Mouse (Mus musculus) liver, embryonic 16.5 days (tissue): ENCODE measurements at regions not wholly inside any gene's neighbourhood (a gene's known extent, or its start where the extent isn't known, plus 50 kb on each side); places are given as distances from the start of the nearest gene placed in this dataset.
"Not testable (repeated sequence)": the region's sequence is repeated elsewhere in the genome, so short reads cannot be mapped to it uniquely, and the experiment has no call there.

ENCODE experiments used
- ATAC-seq: fragments of 200-750 bp; cut with Nextera tagmentation; 2 replicates; pipeline ENCODE4 v1.8.0; 2017; ENCODE audit warnings: low read depth, mild to moderate bottlenecking, moderate number of reproducible peaks, moderate library complexity
- H3K27ac ChIP-seq: fragments of 300-500 bp; sonication (generic); 2 replicates; pipeline ENCODE4 v1.5.1; 2014; ENCODE audit warnings: mild to moderate bottlenecking, low read length
- H3K27me3 ChIP-seq: fragments of 300-500 bp; sonication (generic); 2 replicates; pipeline ENCODE4 v1.6.1; 2014; ENCODE audit warnings: low read depth, low read length, mixed read lengths; ENCODE audit not compliant: control insufficient read depth, insufficient read depth
- H3K36me3 ChIP-seq: fragments of 300-500 bp; sonication (generic); 2 replicates; pipeline ENCODE4 v1.6.1; 2014; ENCODE audit warnings: mild to moderate bottlenecking; ENCODE audit not compliant: control insufficient read depth, insufficient read depth
- H3K4me1 ChIP-seq: fragments of 300-500 bp; sonication (generic); 2 replicates; pipeline ENCODE4 v1.6.1; 2014; ENCODE audit warnings: low read depth, low read length, mixed read lengths; ENCODE audit not compliant: control insufficient read depth
- H3K4me2 ChIP-seq: fragments of 300-500 bp; sonication (generic); 2 replicates; pipeline ENCODE4 v1.6.1; 2014; ENCODE audit warnings: low read depth, low read length, mixed read lengths
- H3K4me3 ChIP-seq: fragments of 300-500 bp; sonication (generic); 2 replicates; pipeline ENCODE4 v1.5.1; 2014; ENCODE audit warnings: low read depth, mild to moderate bottlenecking, low read length
- H3K9ac ChIP-seq: fragments of 300-500 bp; sonication (generic); 2 replicates; pipeline ENCODE4 v1.6.1; 2014; ENCODE audit warnings: low read depth, low read length
- H3K9me3 ChIP-seq: fragments of 300-500 bp; sonication (generic); replicated peaks from 2 replicates; pipeline ENCODE4 v1.6.1; 2016; ENCODE audit warnings: low read length; ENCODE audit not compliant: control insufficient read depth
- WGBS: fragments of 180-500 bp; shearing (Covaris S2); extraction: QIAGEN DNeasy Blood & Tissue Kit; methylation state at CpG from one replicate; pipeline ENCODE4 v1.1.7; 2014; ENCODE audit not compliant: insufficient replicate concordance; 5-methylcytosine and 5-hydroxymethylcytosine counted together

DNA sequence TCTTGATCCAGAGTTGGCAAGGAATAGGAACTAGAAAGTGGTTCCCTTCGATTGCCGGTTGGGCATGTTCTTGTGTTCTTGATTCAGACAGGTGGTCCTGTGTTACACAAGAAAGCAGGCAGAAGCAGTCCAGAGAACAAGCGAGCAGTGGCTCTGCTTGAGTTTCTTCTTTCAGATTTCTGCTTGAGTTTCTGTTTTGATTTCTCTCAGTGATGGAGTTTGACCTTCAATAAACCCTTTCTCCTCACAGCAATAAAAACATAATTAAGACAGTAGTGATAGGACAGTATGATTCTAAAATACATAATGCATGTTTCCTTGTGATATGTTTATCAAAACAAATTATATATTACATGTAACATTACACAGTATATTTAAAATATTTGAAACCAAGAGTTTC lies 59.1 kb downstream of the Klf6 start:
- ATAC-seq: no peak
- Histone ChIP-seq H3K4me3 (no peak overlapping the region), H3K4me2 (no peak overlapping the region), H3K9ac (no peak overlapping the region), H3K36me3 (no peaks in the 10 kb centered on the region), H3K27ac (no peak overlapping the region), H3K4me1 (no peaks in the 10 kb centered on the region), H3K27me3 (no peaks in the 10 kb centered on the region), H3K9me3 (no peaks in the 10 kb centered on the region)
- WGBS: 45% methylated on average over 3 of the region's 3 CpGs

DNA sequence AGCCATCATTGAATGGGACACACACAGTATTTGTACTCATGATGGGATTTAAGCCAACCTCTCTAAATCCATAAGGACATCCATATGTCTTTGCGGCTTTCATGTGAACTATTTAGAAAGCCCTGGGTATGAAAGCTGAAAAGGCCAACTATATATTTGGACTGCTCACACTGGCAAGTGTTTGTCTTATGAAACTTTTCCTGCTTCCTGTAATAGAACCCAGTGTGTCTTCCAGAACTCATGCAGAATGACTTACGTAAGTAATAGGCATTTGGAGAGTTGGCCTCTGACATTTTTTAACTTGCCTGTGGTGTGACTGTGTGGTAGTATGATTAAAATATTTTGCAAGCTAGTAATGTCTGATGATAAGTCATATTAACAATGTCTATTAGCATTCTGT lies 70.2 kb downstream of the Klf6 start:
- Histone ChIP-seq H3K36me3 (no peaks in the 10 kb centered on the region), H3K27me3 (no peaks in the 10 kb centered on the region), H3K27ac (no peak overlapping the region), H3K4me3 (no peak overlapping the region), H3K9ac (no peak overlapping the region), H3K9me3 (no peaks in the 10 kb centered on the region), H3K4me2 (no peak overlapping the region), H3K4me1 (no peaks in the 10 kb centered on the region)
- ATAC-seq: no peak
- WGBS: 68% methylated on average over 2 of the region's 2 CpGs

DNA sequence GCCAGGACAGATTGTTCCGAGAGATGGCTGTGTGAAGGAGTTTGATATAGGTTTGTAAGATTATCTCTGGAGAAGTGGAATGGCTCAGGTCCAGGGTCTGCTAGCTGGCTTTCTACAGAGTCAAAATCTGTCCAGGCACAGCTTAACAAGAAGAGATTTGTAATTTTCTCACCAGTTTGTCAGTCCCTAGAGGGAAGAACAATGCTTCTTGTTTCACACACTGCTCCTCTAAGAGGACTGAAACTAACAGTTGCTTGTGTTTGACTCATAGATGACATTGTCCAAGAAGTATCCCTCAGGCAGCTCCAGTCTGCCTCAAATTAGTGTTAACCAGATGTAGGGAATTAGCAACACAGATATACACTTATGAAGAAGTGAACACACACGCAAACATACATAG lies 76.2 kb downstream of the Klf6 start:
- WGBS: 59% methylated on average over 2 of the region's 2 CpGs
- ATAC-seq: no peak
- Histone ChIP-seq H3K4me3 (no peak overlapping the region), H3K4me2 (no peak overlapping the region), H3K9me3 (no peaks in the 10 kb centered on the region), H3K27ac (no peak overlapping the region), H3K36me3 (no peaks in the 10 kb centered on the region), H3K4me1 (no peaks in the 10 kb centered on the region), H3K9ac (no peak overlapping the region), H3K27me3 (no peaks in the 10 kb centered on the region)

DNA sequence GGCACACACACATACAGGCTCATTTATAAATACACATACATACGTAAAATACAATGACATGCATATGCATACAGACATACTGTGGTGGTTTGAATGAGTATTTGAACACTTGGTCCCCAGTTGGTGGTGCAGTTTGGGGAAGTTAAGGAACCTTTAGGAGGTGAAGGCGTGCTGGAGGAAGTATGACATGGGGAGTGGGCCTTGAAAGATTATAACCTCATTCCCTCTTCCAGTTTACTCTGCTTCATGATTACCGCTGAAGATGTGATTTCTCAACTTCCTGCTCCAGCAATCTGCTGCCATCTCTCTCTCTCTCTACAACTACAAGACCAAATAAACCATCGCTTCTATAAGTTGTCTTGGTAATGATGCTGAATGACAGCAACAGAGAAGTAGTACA lies 76.7 kb downstream of the Klf6 start:
- Histone ChIP-seq H3K9me3 (no peaks in the 10 kb centered on the region), H3K4me2 (no peak overlapping the region), H3K36me3 (no peaks in the 10 kb centered on the region), H3K4me3 (no peak overlapping the region), H3K9ac (no peak overlapping the region), H3K27me3 (no peaks in the 10 kb centered on the region), H3K4me1 (no peaks in the 10 kb centered on the region), H3K27ac (no peak overlapping the region)
- WGBS: 33% methylated on average over 4 of the region's 4 CpGs
- no peak for ATAC-seq

DNA sequence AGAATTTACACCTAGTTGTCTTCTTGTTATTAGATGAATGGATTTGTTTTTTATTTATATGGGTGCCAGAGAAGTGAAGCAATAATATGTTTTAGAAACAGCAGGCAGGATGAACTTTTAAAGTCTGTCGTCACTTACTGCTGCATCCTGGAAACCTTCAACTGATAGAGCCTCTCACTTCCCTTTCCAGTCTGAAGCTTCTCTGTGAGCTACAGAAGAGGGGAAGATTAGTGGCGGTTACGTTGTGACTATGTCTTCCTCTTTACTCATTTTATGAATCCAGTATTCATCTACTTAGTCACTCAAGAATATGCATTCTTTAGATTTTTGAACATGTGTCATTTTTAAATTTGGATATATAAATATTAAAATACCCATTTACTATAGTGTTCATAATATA lies 78.1 kb downstream of the Klf6 start:
- Histone ChIP-seq H3K4me1 (no peaks in the 10 kb centered on the region), H3K36me3 (no peaks in the 10 kb centered on the region), H3K27me3 (no peaks in the 10 kb centered on the region), H3K4me2 (no peak overlapping the region), H3K9me3 (no peaks in the 10 kb centered on the region), H3K9ac (no peak overlapping the region), H3K4me3 (no peak overlapping the region), H3K27ac (no peak overlapping the region)
- 23% methylated on average over 3 of the region's 3 CpGs for WGBS
- ATAC-seq: no peak

DNA sequence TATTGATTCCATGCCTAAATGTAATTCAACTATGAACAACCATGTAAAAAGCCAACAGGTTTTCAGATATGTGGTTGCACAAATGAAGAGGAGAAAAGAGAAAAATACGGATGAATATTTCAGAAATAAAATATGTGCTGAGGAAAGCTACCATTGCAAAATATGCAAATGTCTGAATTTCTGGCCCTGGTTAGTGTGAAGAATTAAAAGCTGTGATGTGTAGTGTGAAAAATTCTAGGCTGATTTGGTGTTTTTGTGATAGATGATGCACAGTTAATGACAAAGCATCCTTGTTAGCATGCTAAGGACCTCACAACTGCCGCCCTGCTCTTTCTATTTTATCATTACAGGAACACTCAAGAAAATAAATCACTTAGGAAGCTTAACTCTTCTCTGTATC lies 91.6 kb downstream of the Klf6 start:
- H3K4me3 ChIP-seq: no peak overlapping the region
- WGBS: 59% methylated on average over 2 of the region's 2 CpGs

DNA sequence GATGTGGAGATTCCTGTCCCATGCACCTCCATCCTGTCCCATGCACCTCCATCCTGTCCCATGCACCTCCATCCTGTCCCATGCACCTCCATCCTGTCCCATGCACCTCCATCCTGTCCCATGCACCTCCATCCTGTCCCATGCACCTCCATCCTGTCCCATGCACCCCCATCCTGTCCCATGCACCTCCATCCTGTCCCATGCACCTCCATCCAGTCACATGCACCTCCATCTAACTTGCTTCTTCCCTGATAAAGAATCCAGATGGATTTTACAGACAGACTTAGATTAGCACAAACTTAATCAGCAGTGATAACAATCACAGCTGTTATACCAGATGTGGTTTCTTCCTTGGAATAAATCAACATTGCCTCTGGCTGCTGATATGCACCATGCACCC lies 93.8 kb downstream of the Klf6 start:
- H3K9me3 ChIP-seq, H3K36me3 ChIP-seq, H3K9ac ChIP-seq, H3K27ac ChIP-seq, H3K27me3 ChIP-seq, H3K4me3 ChIP-seq, H3K4me2 ChIP-seq, H3K4me1 ChIP-seq, ATAC-seq: not testable (repeated sequence)

More for the DNA sequence above, 91.6 kb downstream of the Klf6 start:
- Histone ChIP-seq H3K27ac (no peak overlapping the region), H3K9ac (no peak overlapping the region), H3K4me2 (no peak overlapping the region), H3K36me3 (no peaks in the 10 kb centered on the region), H3K9me3 (no peaks in the 10 kb centered on the region), H3K27me3 (no peaks in the 10 kb centered on the region), H3K4me1 (no peaks in the 10 kb centered on the region)
- ATAC-seq: no peak

DNA sequence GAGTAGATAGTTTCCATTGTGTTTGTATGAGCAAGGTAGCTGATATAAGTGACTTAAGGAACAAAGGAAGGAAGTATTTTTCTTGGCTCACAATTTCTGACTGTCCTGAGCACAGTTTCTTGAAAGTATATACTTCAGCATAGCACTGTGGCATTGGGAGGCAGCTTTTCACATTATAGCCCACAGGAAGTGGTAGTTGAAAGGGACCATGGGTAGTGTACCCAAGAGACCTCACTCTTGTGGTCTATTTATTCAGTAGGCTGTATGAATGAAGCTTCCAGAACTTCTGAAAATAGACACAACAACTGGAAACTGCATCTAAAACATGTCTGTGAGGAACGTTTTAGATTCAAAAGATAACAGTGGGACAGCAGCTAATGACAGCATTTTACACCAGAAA lies 94.9 kb downstream of the Klf6 start:
- Histone ChIP-seq H3K9me3 (no peaks in the 10 kb centered on the region), H3K27ac (no peak overlapping the region), H3K4me3 (no peak overlapping the region), H3K9ac (no peak overlapping the region), H3K4me2 (no peak overlapping the region), H3K36me3 (no peaks in the 10 kb centered on the region), H3K4me1 (no peaks in the 10 kb centered on the region), H3K27me3 (no peaks in the 10 kb centered on the region)
- ATAC-seq: no peak
- WGBS: 19% methylated on average over 1 of the region's 1 CpGs

DNA sequence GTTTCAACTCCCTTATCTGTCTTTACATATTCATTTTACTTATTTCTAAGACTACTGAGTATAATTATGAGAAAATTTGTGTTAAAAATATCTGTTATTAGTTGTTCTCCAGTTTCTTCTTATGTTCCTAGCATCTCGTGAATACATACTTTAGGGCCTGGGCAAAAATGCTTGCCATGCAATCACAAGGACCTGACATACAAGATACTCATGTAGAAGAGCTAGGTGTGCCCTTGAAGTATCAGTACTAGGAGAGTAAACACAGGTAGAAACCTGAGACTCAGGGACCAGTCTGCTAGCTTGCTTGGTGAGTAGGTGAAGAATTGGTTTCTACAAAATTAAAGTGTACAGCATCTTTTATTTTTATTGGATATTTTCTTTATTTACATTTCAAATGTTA lies 101.7 kb downstream of the Klf6 start:
- Histone ChIP-seq H3K27me3 (no peaks in the 10 kb centered on the region), H3K4me3 (no peak overlapping the region), H3K9me3 (no peaks in the 10 kb centered on the region), H3K9ac (no peak overlapping the region), H3K27ac (no peak overlapping the region), H3K4me1 (no peaks in the 10 kb centered on the region), H3K4me2 (no peak overlapping the region), H3K36me3 (no peaks in the 10 kb centered on the region)
- ATAC-seq: no peak
- 65% methylated on average over 1 of the region's 1 CpGs for WGBS

DNA sequence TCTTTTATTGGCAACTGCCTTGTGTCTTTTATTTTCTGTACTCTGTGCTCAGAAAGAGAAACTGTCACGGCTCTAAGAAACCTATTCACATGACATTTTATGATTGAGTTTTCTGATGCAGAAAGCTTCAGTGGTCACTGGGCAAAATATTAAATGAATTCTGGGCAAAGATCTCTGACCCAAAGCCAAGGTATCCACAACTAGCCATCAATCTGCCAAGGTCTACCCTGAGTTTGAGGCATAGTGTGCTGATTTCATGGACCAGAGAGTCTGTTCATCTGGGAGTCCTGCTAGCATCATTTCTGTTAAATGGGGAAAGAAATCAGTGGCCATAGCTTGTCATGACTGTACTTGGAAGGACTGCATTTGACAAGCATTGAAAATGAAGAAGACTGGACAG lies 103.3 kb downstream of the Klf6 start:
- no peak overlapping the region for H3K27ac ChIP-seq
- H3K4me1 ChIP-seq: no peaks in the 10 kb centered on the region
- H3K4me2 ChIP-seq: no peak overlapping the region
- no peaks in the 10 kb centered on the region for H3K27me3 ChIP-seq
- no peaks in the 10 kb centered on the region for H3K9me3 ChIP-seq
- H3K9ac ChIP-seq: no peak overlapping the region
- no peak overlapping the region for H3K4me3 ChIP-seq
- 48% methylated on average over 1 of the region's 1 CpGs for WGBS
- no peaks in the 10 kb centered on the region for H3K36me3 ChIP-seq
- no peak for ATAC-seq
